In the genomic region with DNA sequence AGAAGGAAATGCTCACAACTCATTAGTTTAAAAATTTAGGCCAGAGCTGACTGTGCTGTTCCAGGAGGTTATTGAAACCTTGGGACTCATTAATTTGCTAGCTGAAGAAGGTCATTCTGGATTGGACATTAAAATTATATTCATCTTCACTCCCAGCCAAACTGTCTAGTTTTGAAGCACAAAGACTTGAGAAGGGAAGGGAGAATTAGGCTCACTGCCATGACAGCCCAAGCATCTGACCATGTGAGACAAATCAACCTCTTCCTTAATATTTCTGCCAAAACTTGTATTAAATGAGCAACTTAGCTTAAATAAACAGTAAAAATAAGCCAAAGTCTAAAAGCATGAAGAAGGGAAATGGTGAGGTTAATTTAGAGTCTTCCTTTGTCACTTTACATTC, we compare ENCODE assay signal across 16 mouse cellular contexts.
DNase-seq lines count a peak whose midpoint lies in the region.
"Had no signal": no experiment of that assay in that cellular context is flagged by ENCODE, and none has a peak within 500 bp of the region (broad histone marks: within the 10 kb centered on the region; RNA-seq: fewer than 3 reads in every experiment).

No protein-coding gene starts in this region.

- peak; percentile 12 for DNase-seq in gastrocnemius, postnatal 25 days
- no peak for DNase-seq in gastrocnemius, adult 18-20 months (ENCODE audit: low spot score)
- peak; percentile 45 for DNase-seq in kidney, postnatal 14 days
- DNase-seq in kidney, postnatal 25 days, result no peak
- peak; percentile 3 for DNase-seq in testis, postnatal 14 days (ENCODE audit: low spot score)
- no peak for DNase-seq in testis, postnatal 10 days (ENCODE audit: low spot score)
- DNase-seq in neural tube, embryonic 10.5 days (ENCODE audit: extremely low spot score, low spot score), result no peak
- DNase-seq: adrenal gland, postnatal 25 days; cerebellum, adult 18-20 months; forebrain, postnatal 0 days; heart, postnatal 10 days; layer of hippocampus, postnatal 36 days; left cerebral cortex, postnatal 4 days; liver; lung, postnatal 4 days; thymus, postnatal 14 days had no signal

Comparison
In these comparisons a context has a peak if more than half of its experiments do, and no peak if none do; other contexts are left out.
1. DNase-seq: peak in gastrocnemius, postnatal 25 days (single experiment), kidney, postnatal 14 days (single experiment) and testis, postnatal 14 days (single experiment); none in gastrocnemius, adult 18-20 months (single experiment), kidney, postnatal 25 days (0 of 2), testis, postnatal 10 days (single experiment) and neural tube, embryonic 10.5 days (single experiment).